In the genomic region with DNA sequence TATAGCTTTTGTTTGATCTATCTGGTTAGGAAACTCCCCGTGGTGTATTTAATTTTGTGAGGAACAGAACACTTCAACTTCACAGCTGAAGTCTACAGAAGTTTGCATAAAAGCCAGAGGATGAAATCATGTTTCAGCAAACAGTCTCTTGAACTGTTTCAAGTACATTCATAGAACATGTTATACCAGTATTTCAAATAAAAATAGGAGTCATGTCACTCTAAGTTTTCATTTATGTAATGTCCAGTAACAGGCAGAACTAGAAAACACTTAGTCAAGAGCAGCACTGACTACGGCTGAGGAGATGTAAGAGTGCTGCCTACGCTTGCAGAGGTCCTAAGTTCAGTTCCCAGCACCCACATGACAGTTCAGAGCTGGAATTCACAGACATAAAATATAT, we compare ENCODE assay signal across 23 mouse cellular contexts.
"Had no signal": no experiment of that assay in that cellular context is flagged by ENCODE, and none has a peak within 500 bp of the region (broad histone marks: within the 10 kb centered on the region; RNA-seq: fewer than 3 reads in every experiment).

No protein-coding gene starts in this region.

- DNase-seq: forebrain, postnatal 0 days; gastrocnemius, postnatal 14 days; gastrocnemius, postnatal 36 days; heart, adult 18-20 months; heart, postnatal 14 days; heart, postnatal 36 days; kidney, adult 11 months; kidney, adult 2 months; kidney, adult 9 months; kidney, postnatal 14 days; kidney, postnatal 36 days; layer of hippocampus, adult 9-11 months; layer of hippocampus, postnatal 36 days; left cerebral cortex, postnatal 4 days had no signal

- H3K27me3 ChIP-seq: heart, embryonic 12.5 days; hindbrain, embryonic 13.5 days; hindbrain, embryonic 15.5 days; kidney, embryonic 15.5 days; limb, embryonic 13.5 days had no signal

- H3K9ac ChIP-seq: forebrain, postnatal 0 days; heart, embryonic 12.5 days; hindbrain, embryonic 13.5 days; hindbrain, embryonic 15.5 days; kidney, embryonic 15.5 days; limb, embryonic 13.5 days had no signal

- ATAC-seq: forebrain, postnatal 0 days; hindbrain, postnatal 0 days; intestine, embryonic 16.5 days had no signal

- H3K9me3 ChIP-seq: heart, embryonic 10.5 days; heart, embryonic 12.5 days; hindbrain, embryonic 13.5 days; hindbrain, embryonic 15.5 days; kidney, embryonic 15.5 days; limb, embryonic 13.5 days had no signal

- H3K4me1 ChIP-seq: heart, embryonic 10.5 days; hindbrain, embryonic 13.5 days; hindbrain, embryonic 15.5 days had no signal

- H3K4me3 ChIP-seq: heart, embryonic 10.5 days; heart, embryonic 12.5 days; hindbrain, embryonic 13.5 days; hindbrain, embryonic 15.5 days; kidney, embryonic 15.5 days; limb, embryonic 13.5 days had no signal

- H3K4me2 ChIP-seq: heart, embryonic 12.5 days; hindbrain, embryonic 13.5 days; hindbrain, embryonic 15.5 days; kidney, embryonic 15.5 days; limb, embryonic 13.5 days had no signal

- H3K27ac ChIP-seq: heart, embryonic 10.5 days; hindbrain, embryonic 13.5 days; hindbrain, embryonic 15.5 days; hindbrain, postnatal 0 days; kidney, embryonic 15.5 days; kidney, postnatal 0 days; limb, embryonic 13.5 days had no signal
